Mouse (Mus musculus) MEL (cell line): ENCODE data around the gene Gm28048.

Source experiments
- JUND ChIP-seq: IDR thresholded peaks from 2 replicates; pipeline ENCODE4 v1.6.1; 2011; ENCODE audit warnings: low read depth, mild to moderate bottlenecking, improper control_type of control experiment, low read length
- KAT2A ChIP-seq: conservative IDR thresholded peaks from 2 replicates; pipeline ENCODE4 v1.6.1; 2012; ENCODE audit warnings: low read depth, low read length, improper control_type of control experiment, inconsistent platforms
- POLR2A ChIP-seq, 2 experiments: IDR thresholded peaks; 2 replicates each; pipeline ENCODE4 v1.6.1; 2011 to 2012; ENCODE audit warnings: low read length in 2 of 2, mild to moderate bottlenecking in 2 of 2, control low read depth in 1 of 2, improper control_type of control experiment in 1 of 2, low read depth in 1 of 2, moderate library complexity in 1 of 2; ENCODE audit not compliant: control insufficient read depth in 1 of 2, insufficient read depth in 1 of 2, poor library complexity in 1 of 2
- SIN3A ChIP-seq: IDR thresholded peaks from 2 replicates; pipeline ENCODE4 v1.6.1; 2012; ENCODE audit warnings: low read length, improper control_type of control experiment, inconsistent platforms
- SMC3 ChIP-seq: IDR thresholded peaks from 2 replicates; pipeline ENCODE4 v1.6.1; 2011; ENCODE audit warnings: low read depth, low read length, improper control_type of control experiment
- USF1 ChIP-seq: IDR thresholded peaks from 2 replicates; pipeline ENCODE4 v1.6.1; 2014; ENCODE audit warnings: low read depth, mild to moderate bottlenecking, inconsistent platforms, low read length, improper control_type of control experiment, moderate library complexity

DNA sequence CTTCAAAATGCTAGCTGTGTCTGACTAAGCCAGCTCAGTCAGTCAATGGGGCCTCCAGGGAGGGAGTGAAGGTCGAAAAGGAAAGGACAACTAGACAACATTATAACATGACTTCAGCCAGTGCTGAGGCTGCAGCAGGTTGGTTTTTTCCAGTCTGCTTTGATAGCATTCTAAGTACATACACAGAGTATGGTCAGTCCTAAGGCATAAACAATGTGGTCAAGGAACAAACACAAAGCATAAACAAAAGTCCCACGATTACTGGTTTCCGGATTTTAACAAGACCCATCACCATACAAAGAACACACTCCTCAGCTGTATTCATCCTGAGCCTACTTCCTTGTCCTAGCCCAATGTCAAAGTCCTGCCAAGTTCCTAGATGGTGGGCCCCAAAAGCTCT, 3.6 kb upstream of the Gm28048 start:
- TF ChIP-seq POLR2A (IDR thresholded peaks at IDR 0.05; ENCODE audit: control insufficient read depth in 1 of 2, insufficient read depth in 1 of 2, low read depth in 1 of 2, low read length in 2 of 2, poor library complexity in 1 of 2) (no peak), JUND (no peak), KAT2A (no peak), SIN3A (no peak), SMC3 (no peak), USF1 (no peak)
